Mouse (Mus musculus): ENCODE results near the gene Tceanc.

DNA sequence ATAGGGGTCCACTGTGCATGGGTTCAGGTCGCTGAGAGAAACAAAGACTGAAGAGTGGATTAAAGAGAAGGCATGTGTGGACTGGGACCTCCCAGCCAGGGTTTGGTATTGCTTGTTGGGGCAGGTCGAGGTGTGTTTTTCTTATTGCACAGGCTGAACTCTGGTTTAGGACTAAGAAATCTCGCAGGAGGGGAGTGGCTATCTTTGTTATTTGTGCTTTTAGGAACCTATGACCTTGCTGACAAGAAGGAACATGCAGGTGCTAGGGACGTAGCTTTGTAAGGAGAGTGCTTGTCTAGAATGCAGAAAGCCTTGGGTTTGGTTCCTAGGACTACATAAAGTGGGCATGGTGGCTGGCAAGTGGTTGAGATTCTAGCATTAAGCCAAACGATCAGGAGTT lies 47.0 kb upstream of the Tceanc start:
- TF ChIP-seq HCFC1 (IDR thresholded peaks at IDR 0.05; ENCODE audit: borderline replicate concordance, insufficient read depth, low read length) (no peak), CHD2 (IDR thresholded peaks at IDR 0.05; ENCODE audit: low read depth, low read length) (no peak), ZNF384 (IDR thresholded peaks at IDR 0.05; ENCODE audit: low read depth, low read length) (no peak), MAFK (IDR thresholded peaks at IDR 0.05; ENCODE audit: insufficient read depth, low read depth, low read length) (no peak)

Measured in ES-E14 (cell line).